Mouse (Mus musculus) heart, postnatal 0 days (tissue): ENCODE data around the gene Psmd6.

ENCODE experiments used
- CTCF ChIP-seq: IDR thresholded peaks from 2 replicates; pipeline ENCODE4 v1.5.1; 2016; ENCODE audit warnings: antibody characterized with exemption, control low read depth, low read depth
- EP300 ChIP-seq: IDR thresholded peaks from 2 replicates; pipeline ENCODE4 v1.6.1; 2016; ENCODE audit warnings: antibody characterized with exemption, low read depth

DNA sequence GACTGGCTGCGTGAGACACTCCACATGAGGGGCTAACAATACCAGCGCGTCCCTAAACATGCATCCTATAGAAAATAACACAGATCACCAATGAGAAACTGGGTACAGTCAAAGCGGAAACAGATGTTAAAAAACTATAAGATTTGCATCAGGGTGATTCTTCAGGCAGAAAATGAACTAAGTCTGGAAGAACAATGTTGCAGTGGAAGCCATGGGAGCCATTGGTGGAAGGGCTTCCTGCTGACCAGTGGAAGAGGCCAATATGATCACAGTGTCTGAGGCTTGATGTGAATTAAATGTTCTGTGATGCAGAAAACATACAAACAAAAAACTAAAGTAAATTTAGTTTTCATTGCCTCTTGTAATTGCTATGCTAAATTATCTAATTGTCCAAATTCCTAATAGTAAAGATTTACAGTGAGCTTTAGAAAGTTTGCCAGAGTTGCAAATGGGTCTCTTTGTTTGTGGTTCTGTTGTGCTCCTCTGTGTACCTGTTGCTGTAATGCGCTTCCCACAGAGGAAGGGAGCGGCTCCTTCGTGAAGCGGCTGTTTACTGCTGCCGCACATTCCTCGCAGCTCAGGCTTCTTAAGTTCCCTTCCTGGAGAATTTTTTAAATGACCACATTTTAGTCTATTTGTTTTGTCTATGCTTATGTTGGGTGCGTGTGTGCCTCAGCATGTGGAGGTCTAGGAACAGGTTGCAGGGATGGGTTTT lies 58.1 kb downstream of the Psmd6 start:
- TF ChIP-seq CTCF (no peak), EP300 (no peak)
